Mouse (Mus musculus): ENCODE results near the gene Rflna. TPM values are rescaled to one million over a fixed set of nuclear protein-coding genes. Genes with fewer than 3 reads are reported as not detected.

Gene Rflna
- total RNA-seq, 2 experiments from 2014 or later, result 1.0 TPM; not detected in 1

GRCm38 (mm10) chr5:124986222-124986621, 16.8 kb upstream of the Rflna start:
- intact Hi-C loops (cut with DNase I), result no loop called here
- Histone ChIP-seq H3K27ac (no peak overlapping the region), H3K4me3 (no peak overlapping the region)
- peak; percentile 19 for TF ChIP-seq CTCF (IDR thresholded peaks at IDR 0.05)
- no peak for DNase-seq (ENCODE audit: extremely low spot score in 1 of 2, low spot score in 2 of 2)

GRCm38 (mm10) chr5:124986656-124987055, 16.4 kb upstream of the Rflna start:
- TF ChIP-seq CTCF (IDR thresholded peaks at IDR 0.05), result no peak
- intact Hi-C loops (cut with DNase I), result no loop called here
- H3K4me3 ChIP-seq, result no peak overlapping the region
- DNase-seq (ENCODE audit: extremely low spot score in 1 of 2, low spot score in 2 of 2), result no peak
- H3K27ac ChIP-seq, result no peak overlapping the region

- no peak for TF ChIP-seq CTCF (IDR thresholded peaks at IDR 0.05)
- DNase-seq (ENCODE audit: extremely low spot score in 1 of 2, low spot score in 2 of 2), result no peak
- Histone ChIP-seq H3K4me3 (no peak overlapping the region), H3K27ac (no peak overlapping the region)
- intact Hi-C loops (cut with DNase I), result no loop called here
Observed at GRCm38 (mm10) chr5:124989724-124990123, 13.3 kb upstream of the Rflna start.

GRCm38 (mm10) chr5:124992323-124992722, 10.7 kb upstream of the Rflna start:
- intact Hi-C loops (cut with DNase I), result no loop called here
- DNase-seq (ENCODE audit: extremely low spot score in 1 of 2, low spot score in 2 of 2), result no peak
- H3K4me3 ChIP-seq, result no peak overlapping the region
- H3K27ac ChIP-seq, result no peak overlapping the region
- no peak for TF ChIP-seq CTCF (IDR thresholded peaks at IDR 0.05)

- Histone ChIP-seq H3K4me3 (no peak overlapping the region), H3K27ac (no peak overlapping the region)
- TF ChIP-seq CTCF (IDR thresholded peaks at IDR 0.05), result no peak
- intact Hi-C loops (cut with DNase I), result no loop called here
- no peak for DNase-seq (ENCODE audit: extremely low spot score in 1 of 2, low spot score in 2 of 2)
Observed at GRCm38 (mm10) chr5:124992891-124993290, 10.1 kb upstream of the Rflna start.

GRCm38 (mm10) chr5:124996816-124997215, 6.2 kb upstream of the Rflna start:
- no peak for TF ChIP-seq CTCF (IDR thresholded peaks at IDR 0.05)
- intact Hi-C loops (cut with DNase I), result no loop called here
- Histone ChIP-seq H3K27ac (no peak overlapping the region), H3K4me3 (no peak overlapping the region)
- DNase-seq (ENCODE audit: extremely low spot score in 1 of 2, low spot score in 2 of 2), result peak in 1 of 2 experiments; percentile 71

- no peak for DNase-seq (ENCODE audit: extremely low spot score in 1 of 2, low spot score in 2 of 2)
- intact Hi-C loops (cut with DNase I), result no loop called here
- Histone ChIP-seq H3K4me3 (no peak overlapping the region), H3K27ac (no peak overlapping the region)
- no peak for TF ChIP-seq CTCF (IDR thresholded peaks at IDR 0.05)
Observed at GRCm38 (mm10) chr5:124997913-124998312, 5.1 kb upstream of the Rflna start.

- DNase-seq (ENCODE audit: extremely low spot score in 1 of 2, low spot score in 2 of 2), result no peak
- intact Hi-C loops (cut with DNase I), result no loop called here
- Histone ChIP-seq H3K27ac (no peak overlapping the region), H3K4me3 (no peak overlapping the region)
- no peak for TF ChIP-seq CTCF (IDR thresholded peaks at IDR 0.05)
Observed at GRCm38 (mm10) chr5:125000756-125001250, 2.2 kb upstream of the Rflna start.

GRCm38 (mm10) chr5:125003873-125004255, 843 bp downstream of the Rflna start:
- no peak overlapping the region for H3K4me3 ChIP-seq
- no peak overlapping the region for H3K27ac ChIP-seq
- no peak for TF ChIP-seq CTCF (IDR thresholded peaks at IDR 0.05)
- no peak for DNase-seq (ENCODE audit: extremely low spot score in 1 of 2, low spot score in 2 of 2)
- intact Hi-C loops (cut with DNase I), result no loop called here

- TF ChIP-seq CTCF (IDR thresholded peaks at IDR 0.05), result no peak
- H3K4me3 ChIP-seq, result no peak overlapping the region
- intact Hi-C loops (cut with DNase I), result no loop called here
- no peak overlapping the region for H3K27ac ChIP-seq
- DNase-seq (ENCODE audit: extremely low spot score in 1 of 2, low spot score in 2 of 2), result peak in 1 of 2 experiments; percentile 7
Observed at GRCm38 (mm10) chr5:125005871-125006652, 3.0 kb downstream of the Rflna start.

GRCm38 (mm10) chr5:125006896-125007295, 3.9 kb downstream of the Rflna start:
- TF ChIP-seq CTCF (IDR thresholded peaks at IDR 0.05), result no peak
- Histone ChIP-seq H3K4me3 (no peak overlapping the region), H3K27ac (no peak overlapping the region)
- DNase-seq (ENCODE audit: extremely low spot score in 1 of 2, low spot score in 2 of 2), result peak in 1 of 2 experiments; percentile 7
- intact Hi-C loops (cut with DNase I), result no loop called here

- intact Hi-C loops (cut with DNase I), result no loop called here
- H3K27ac ChIP-seq, result no peak overlapping the region
- TF ChIP-seq CTCF (IDR thresholded peaks at IDR 0.05), result no peak
- no peak for DNase-seq (ENCODE audit: extremely low spot score in 1 of 2, low spot score in 2 of 2)
- no peak overlapping the region for H3K4me3 ChIP-seq
Observed at GRCm38 (mm10) chr5:125011166-125011565, 8.1 kb downstream of the Rflna start.

- no peak overlapping the region for H3K27ac ChIP-seq
- intact Hi-C loops (cut with DNase I), result no loop called here
- DNase-seq (ENCODE audit: extremely low spot score in 1 of 2, low spot score in 2 of 2), result no peak
- no peak overlapping the region for H3K4me3 ChIP-seq
- TF ChIP-seq CTCF (IDR thresholded peaks at IDR 0.05), result no peak
Observed at GRCm38 (mm10) chr5:125011628-125012027, 8.6 kb downstream of the Rflna start.
